In the genomic region with DNA sequence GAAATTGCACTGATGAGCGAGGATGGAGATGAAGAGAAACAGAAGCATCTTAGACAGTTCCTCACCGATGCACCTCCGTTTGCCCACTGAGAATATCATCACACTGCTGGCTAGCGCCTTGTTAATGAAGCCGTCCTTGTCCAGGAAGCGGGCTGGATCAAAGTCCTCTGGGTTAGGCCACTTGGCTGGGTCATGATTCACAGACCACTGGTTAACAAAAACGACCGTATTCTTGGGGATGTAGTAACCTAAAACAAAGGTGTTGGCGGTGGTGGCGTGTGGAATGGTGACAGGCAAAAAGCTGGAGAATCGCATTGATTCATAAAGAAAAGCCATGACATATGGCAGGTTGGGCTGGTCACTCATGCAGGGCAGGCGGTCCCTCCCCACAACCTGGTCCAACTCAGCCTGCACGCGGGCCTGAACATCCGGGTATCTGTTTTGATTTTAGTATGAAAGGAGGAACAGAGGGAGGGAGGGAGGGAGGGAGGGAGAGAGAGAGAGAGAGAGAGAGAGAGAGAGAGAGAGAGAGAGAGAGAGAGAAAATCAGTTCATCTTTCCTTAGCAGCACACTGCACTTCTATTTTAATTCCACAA, we compare ENCODE assay signal across 16 mouse cellular contexts. TPM values are rescaled to one million over a fixed set of nuclear protein-coding genes. Genes with fewer than 3 reads are reported as not detected.
DNase-seq lines count a peak whose midpoint lies in the region; ATAC-seq lines count a peak whose summit lies in the region.
"Had no signal": no experiment of that assay in that cellular context is flagged by ENCODE, and none has a peak within 500 bp of the region (broad histone marks: within the 10 kb centered on the region; RNA-seq: fewer than 3 reads in every experiment).

No protein-coding gene starts in this region.

- H3K4me3 ChIP-seq in midbrain, embryonic 10.5 days: no peak overlapping the region
- H3K4me3 ChIP-seq in midbrain, embryonic 14.5 days (replicated peaks; ENCODE audit: low read depth, low read length): no peak overlapping the region
- no peak overlapping the region for H3K4me3 ChIP-seq in embryonic facial prominence, embryonic 10.5 days
- no peak overlapping the region for H3K4me3 ChIP-seq in neural tube, embryonic 12.5 days
- H3K4me3 ChIP-seq: embryonic facial prominence, embryonic 15.5 days; limb, embryonic 12.5 days had no signal

- H3K9me3 ChIP-seq in midbrain, embryonic 10.5 days (replicated peaks): no peaks in the 10 kb centered on the region
- no peaks in the 10 kb centered on the region for H3K9me3 ChIP-seq in midbrain, embryonic 14.5 days (ENCODE audit: control insufficient read depth, low read length)
- no peaks in the 10 kb centered on the region for H3K9me3 ChIP-seq in embryonic facial prominence, embryonic 10.5 days
- no peaks in the 10 kb centered on the region for H3K9me3 ChIP-seq in neural tube, embryonic 12.5 days
- H3K9me3 ChIP-seq: embryonic facial prominence, embryonic 15.5 days; limb, embryonic 12.5 days had no signal

- H3K9ac ChIP-seq in midbrain, embryonic 14.5 days (replicated peaks; ENCODE audit: low read length): no peak overlapping the region
- H3K9ac ChIP-seq in neural tube, embryonic 12.5 days: no peak overlapping the region
- H3K9ac ChIP-seq: embryonic facial prominence, embryonic 15.5 days; forebrain, postnatal 0 days; limb, embryonic 12.5 days had no signal

- ATAC-seq in midbrain, embryonic 14.5 days (ENCODE audit: low FRiP score, low TSS enrichment): no peak
- ATAC-seq in neural tube, embryonic 12.5 days (ENCODE audit: low FRiP score, low read depth): no peak
- ATAC-seq: forebrain, postnatal 0 days had no signal

- H3K27me3 ChIP-seq in midbrain, embryonic 10.5 days (ENCODE audit: low read depth, poor library complexity, severe bottlenecking): peaks cover 98% of the 10 kb centered on the region
- peaks cover 57% of the 10 kb centered on the region for H3K27me3 ChIP-seq in midbrain, embryonic 14.5 days (ENCODE audit: control insufficient read depth, insufficient read depth, low read length)
- H3K27me3 ChIP-seq in embryonic facial prominence, embryonic 10.5 days (replicated peaks; ENCODE audit: low read depth, poor library complexity, severe bottlenecking): peaks cover 81% of the 10 kb centered on the region
- peaks cover 51% of the 10 kb centered on the region for H3K27me3 ChIP-seq in neural tube, embryonic 12.5 days (replicated peaks)

- H3K4me2 ChIP-seq in midbrain, embryonic 14.5 days (ENCODE audit: low read length): no peak overlapping the region
- H3K4me2 ChIP-seq in neural tube, embryonic 12.5 days (replicated peaks): peak overlapping the region; percentile 6; the same call in 1 of the 2 replicates
- H3K4me2 ChIP-seq: embryonic facial prominence, embryonic 15.5 days; limb, embryonic 12.5 days had no signal

- peaks cover 49% of the 10 kb centered on the region for H3K4me1 ChIP-seq in midbrain, embryonic 10.5 days
- H3K4me1 ChIP-seq in midbrain, embryonic 14.5 days (ENCODE audit: control insufficient read depth, insufficient read depth, low read length): peaks cover 22% of the 10 kb centered on the region
- peaks cover 58% of the 10 kb centered on the region for H3K4me1 ChIP-seq in embryonic facial prominence, embryonic 10.5 days
- H3K4me1 ChIP-seq in neural tube, embryonic 12.5 days: peaks cover 24% of the 10 kb centered on the region

- no peak overlapping the region for H3K27ac ChIP-seq in midbrain, embryonic 10.5 days (replicated peaks)
- H3K27ac ChIP-seq in midbrain, embryonic 14.5 days (replicated peaks; ENCODE audit: low read depth, low read length): no peak overlapping the region
- no peak overlapping the region for H3K27ac ChIP-seq in embryonic facial prominence, embryonic 10.5 days (replicated peaks)
- H3K27ac ChIP-seq in neural tube, embryonic 12.5 days: no peak overlapping the region
- H3K27ac ChIP-seq: embryonic facial prominence, embryonic 15.5 days; limb, embryonic 12.5 days had no signal

- peak; percentile 72 for DNase-seq in heart, adult 11 months
- DNase-seq in heart, adult 9 months (ENCODE audit: low spot score in 2 of 2): no peak
- DNase-seq in midbrain, embryonic 10.5 days (ENCODE audit: low spot score): peak; percentile 53
- DNase-seq in midbrain, embryonic 14.5 days: no peak
- DNase-seq in embryonic facial prominence, embryonic 10.5 days (ENCODE audit: low spot score): peak; percentile 43
- DNase-seq in thymus, postnatal 4 days: no peak
- no peak for DNase-seq in T-cell, adult 2 months (ENCODE audit: low spot score)
- DNase-seq: B cell, adult 2 months; cerebellum, adult 18-20 months; forebrain, postnatal 0 days; gastrocnemius, postnatal 25 days; lung, postnatal 4 days; spleen, adult 18-20 months had no signal

- H3K36me3 ChIP-seq in midbrain, embryonic 10.5 days: no peaks in the 10 kb centered on the region
- H3K36me3 ChIP-seq in midbrain, embryonic 14.5 days (ENCODE audit: control insufficient read depth, insufficient read depth, low read length): no peaks in the 10 kb centered on the region
- no peaks in the 10 kb centered on the region for H3K36me3 ChIP-seq in embryonic facial prominence, embryonic 10.5 days (replicated peaks)
- H3K36me3 ChIP-seq in neural tube, embryonic 12.5 days: no peaks in the 10 kb centered on the region
- H3K36me3 ChIP-seq: embryonic facial prominence, embryonic 15.5 days; limb, embryonic 12.5 days had no signal

- WGBS in midbrain, embryonic 10.5 days: 6% methylated on average over 15 of the region's 15 CpGs
- 4% methylated on average over 15 of the region's 15 CpGs for WGBS in midbrain, embryonic 14.5 days
- 7% methylated on average over 15 of the region's 15 CpGs for WGBS in embryonic facial prominence, embryonic 10.5 days
- WGBS in neural tube, embryonic 12.5 days: 7% methylated on average over 15 of the region's 15 CpGs

RNA-seq across cellular contexts. Expression of a gene that starts 4.5 kb away (rescaled TPM):
- polyA plus RNA-seq in midbrain, embryonic 10.5 days (2016; fragmentation: Nextera tagmentation; extraction: Ambion mirVana): 1.5 and 1.7 TPM in 2 replicates
- 0.18 and 9.2 TPM in 2 replicates for polyA plus RNA-seq in midbrain, embryonic 14.5 days (2014; fragmentation: Nextera tagmentation; extraction: Ambion mirVana)
- 4.0 and 6.1 TPM in 2 replicates for polyA plus RNA-seq in embryonic facial prominence, embryonic 10.5 days (2016; fragmentation: Nextera tagmentation; extraction: Ambion mirVana)
- 8.8 and 10.0 TPM in 2 replicates for polyA plus RNA-seq in neural tube, embryonic 12.5 days (2016; fragmentation: Nextera tagmentation; extraction: Ambion mirVana)

Comparison
In these comparisons a context has a peak if more than half of its experiments do, and no peak if none do; other contexts are left out.
1. DNase-seq: peak in heart, adult 11 months (single experiment), midbrain, embryonic 10.5 days (single experiment) and embryonic facial prominence, embryonic 10.5 days (single experiment); none in heart, adult 9 months (0 of 2), midbrain, embryonic 14.5 days (single experiment), thymus, postnatal 4 days (single experiment) and T-cell, adult 2 months (single experiment).